Mouse (Mus musculus) MEL (cell line): Measurements from ENCODE around the gene Cntnap2. TPM values are rescaled to one million over a fixed set of nuclear protein-coding genes. Genes with fewer than 3 reads are reported as not detected.

Experiments
- DNase-seq: peaks from one replicate; pipeline ENCODE4 v3.0.0; 2011; ENCODE audit warnings: low read depth, low spot score
- H3K27ac ChIP-seq: 2 replicates; pipeline ENCODE4 v1.5.1; 2012; ENCODE audit warnings: low read depth, mild to moderate bottlenecking, control low read depth, low read length, moderate library complexity; ENCODE audit not compliant: control insufficient read depth
- H3K27me3 ChIP-seq, 2 experiments: fragments of 150-350 bp in 1 of 2; sonication (generic) in 1 of 2; 2 replicates each; pipeline ENCODE4 v1.6.1; 2012; ENCODE audit warnings: low read length in 2 of 2, mild to moderate bottlenecking in 2 of 2, improper control_type of control experiment in 1 of 2, moderate library complexity in 1 of 2; ENCODE audit not compliant: insufficient read depth in 2 of 2, control insufficient read depth in 1 of 2
- H3K36me3 ChIP-seq, 2 experiments: 2 replicates each; pipeline ENCODE4 v1.6.1; 2012 to 2014; ENCODE audit warnings: low read length in 2 of 2, improper control_type of control experiment in 1 of 2, inconsistent platforms in 1 of 2, mild to moderate bottlenecking in 1 of 2; ENCODE audit not compliant: insufficient read depth in 2 of 2, control insufficient read depth in 1 of 2
- H3K4me1 ChIP-seq, 2 experiments: fragments of 150-350 bp in 1 of 2; sonication (generic) in 1 of 2; 2 replicates each; pipeline ENCODE4 v1.6.1; 2012; ENCODE audit warnings: low read length in 2 of 2, improper control_type of control experiment in 1 of 2, mild to moderate bottlenecking in 1 of 2; ENCODE audit not compliant: insufficient read depth in 2 of 2, control insufficient read depth in 1 of 2
- H3K4me3 ChIP-seq, 2 experiments: fragments of 150-350 bp in 1 of 2; sonication (generic) in 1 of 2; 2 replicates each; pipeline ENCODE4 v1.5.1; 2012; ENCODE audit warnings: low read depth in 2 of 2, low read length in 2 of 2, mild to moderate bottlenecking in 2 of 2, moderate library complexity in 2 of 2, control low read depth in 1 of 2, improper control_type of control experiment in 1 of 2; ENCODE audit not compliant: control insufficient read depth in 1 of 2, insufficient read depth in 1 of 2
- H3K79me2 ChIP-seq: 2 replicates; pipeline ENCODE4 v1.6.1; 2012; ENCODE audit warnings: mild to moderate bottlenecking, low read length, moderate library complexity; ENCODE audit not compliant: control insufficient read depth, poor library complexity, insufficient read depth
- H3K9ac ChIP-seq: 2 replicates; pipeline ENCODE4 v1.6.1; 2012; ENCODE audit warnings: low read depth, mild to moderate bottlenecking, control low read depth, low read length, moderate library complexity; ENCODE audit not compliant: control insufficient read depth, poor library complexity, severe bottlenecking
- H3K9me3 ChIP-seq: fragments of 150-350 bp; sonication (generic); replicated peaks from 2 replicates; pipeline ENCODE4 v1.6.1; 2012; ENCODE audit warnings: mild to moderate bottlenecking, low read length, improper control_type of control experiment, moderate library complexity; ENCODE audit not compliant: insufficient read depth
- BHLHE40 ChIP-seq: IDR thresholded peaks from 2 replicates; pipeline ENCODE4 v1.6.1; 2012; ENCODE audit warnings: low read depth, mild to moderate bottlenecking, inconsistent platforms, low read length, improper control_type of control experiment, borderline replicate concordance
- CHD1 ChIP-seq: IDR thresholded peaks from 2 replicates; pipeline ENCODE4 v1.6.1; 2012; ENCODE audit warnings: low read depth, mild to moderate bottlenecking, inconsistent platforms, low read length, improper control_type of control experiment
- CHD2 ChIP-seq: IDR thresholded peaks from 2 replicates; pipeline ENCODE4 v1.6.1; 2011; ENCODE audit warnings: low read length, improper control_type of control experiment
- CTCF ChIP-seq, 3 experiments: IDR thresholded peaks in 2 of 3; conservative IDR thresholded peaks in 1 of 3; 2 replicates each; pipeline ENCODE4 v1.5.1; 2011 to 2012; ENCODE audit warnings: low read length in 3 of 3, low read depth in 2 of 3, mild to moderate bottlenecking in 2 of 3, improper control_type of control experiment in 1 of 3, inconsistent platforms in 1 of 3, mixed read lengths in 1 of 3, moderate library complexity in 1 of 3; ENCODE audit not compliant: control insufficient read depth in 1 of 3, insufficient read depth in 1 of 3, poor library complexity in 1 of 3, severe bottlenecking in 1 of 3
- E2F4 ChIP-seq: IDR thresholded peaks from 2 replicates; pipeline ENCODE4 v1.6.1; 2011; ENCODE audit warnings: low read depth, low read length, improper control_type of control experiment, borderline replicate concordance
- ETS1 ChIP-seq: IDR thresholded peaks from 2 replicates; pipeline ENCODE4 v1.6.1; 2012; ENCODE audit warnings: low read depth, mild to moderate bottlenecking, inconsistent platforms, low read length, improper control_type of control experiment, moderate library complexity
- GABPA ChIP-seq: IDR thresholded peaks from 2 replicates; pipeline ENCODE4 v1.6.1; 2012; ENCODE audit warnings: low read depth, mild to moderate bottlenecking, inconsistent platforms, low read length, improper control_type of control experiment, moderate library complexity
- JUND ChIP-seq: IDR thresholded peaks from 2 replicates; pipeline ENCODE4 v1.6.1; 2011; ENCODE audit warnings: low read depth, mild to moderate bottlenecking, improper control_type of control experiment, low read length
- MAX ChIP-seq: IDR thresholded peaks from 2 replicates; pipeline ENCODE4 v1.6.1; 2011; ENCODE audit warnings: low read length, improper control_type of control experiment
- MEF2A ChIP-seq: IDR thresholded peaks from 2 replicates; pipeline ENCODE4 v1.6.1; 2014; ENCODE audit warnings: low read depth, mild to moderate bottlenecking, inconsistent platforms, low read length, improper control_type of control experiment; ENCODE audit not compliant: poor library complexity, insufficient replicate concordance, severe bottlenecking; ENCODE audit errors: extremely low read depth
- MXI1 ChIP-seq: IDR thresholded peaks from 2 replicates; pipeline ENCODE4 v1.6.1; 2011; ENCODE audit warnings: mild to moderate bottlenecking, low read depth, low read length, improper control_type of control experiment
- MYB ChIP-seq: IDR thresholded peaks from 2 replicates; pipeline ENCODE4 v1.6.1; 2011; ENCODE audit warnings: mild to moderate bottlenecking, low read depth, low read length, improper control_type of control experiment
- MYC ChIP-seq: IDR thresholded peaks from 2 replicates; pipeline ENCODE4 v1.6.1; 2011; ENCODE audit warnings: low read depth, mild to moderate bottlenecking, low read length, improper control_type of control experiment, moderate library complexity
- NELFE ChIP-seq: IDR thresholded peaks from 2 replicates; pipeline ENCODE4 v1.6.1; 2011; ENCODE audit warnings: low read depth, low read length, improper control_type of control experiment
- NRF1 ChIP-seq: IDR thresholded peaks from 2 replicates; pipeline ENCODE4 v1.6.1; 2014; ENCODE audit warnings: low read depth, mild to moderate bottlenecking, inconsistent platforms, low read length, improper control_type of control experiment, moderate library complexity; ENCODE audit not compliant: poor library complexity, insufficient read depth, severe bottlenecking
- POLR2A ChIP-seq, 2 experiments: IDR thresholded peaks; 2 replicates each; pipeline ENCODE4 v1.6.1; 2011 to 2012; ENCODE audit warnings: low read length in 2 of 2, mild to moderate bottlenecking in 2 of 2, control low read depth in 1 of 2, improper control_type of control experiment in 1 of 2, low read depth in 1 of 2, moderate library complexity in 1 of 2; ENCODE audit not compliant: control insufficient read depth in 1 of 2, insufficient read depth in 1 of 2, poor library complexity in 1 of 2
- POLR2AphosphoS2 ChIP-seq: IDR thresholded peaks from 2 replicates; pipeline ENCODE4 v1.6.1; 2011; ENCODE audit warnings: low read length, improper control_type of control experiment
- POLR2AphosphoS5 ChIP-seq: IDR thresholded peaks from 2 replicates; pipeline ENCODE4 v1.6.1; 2012; ENCODE audit warnings: low read depth, borderline replicate concordance, mild to moderate bottlenecking, inconsistent platforms, low read length, moderate library complexity, mixed read lengths
- SIN3A ChIP-seq: IDR thresholded peaks from 2 replicates; pipeline ENCODE4 v1.6.1; 2012; ENCODE audit warnings: low read length, improper control_type of control experiment, inconsistent platforms
- SMC3 ChIP-seq: IDR thresholded peaks from 2 replicates; pipeline ENCODE4 v1.6.1; 2011; ENCODE audit warnings: low read depth, low read length, improper control_type of control experiment
- TAL1 ChIP-seq: IDR thresholded peaks from 2 replicates; pipeline ENCODE4 v1.6.1; 2012; ENCODE audit warnings: mild to moderate bottlenecking, inconsistent platforms, low read length, moderate library complexity, mixed read lengths
- TBP ChIP-seq: IDR thresholded peaks from 2 replicates; pipeline ENCODE4 v1.8.0; 2011; ENCODE audit warnings: low read depth, low read length, improper control_type of control experiment
- UBTF ChIP-seq: IDR thresholded peaks from 2 replicates; pipeline ENCODE4 v1.6.1; 2012; ENCODE audit warnings: low read depth, mild to moderate bottlenecking, inconsistent platforms, low read length, improper control_type of control experiment, moderate library complexity, borderline replicate concordance; ENCODE audit not compliant: insufficient read depth
- USF2 ChIP-seq, 2 experiments: IDR thresholded peaks; 2 replicates each; pipeline ENCODE4 v1.6.1; 2011 to 2012; ENCODE audit warnings: improper control_type of control experiment in 2 of 2, low read length in 2 of 2, borderline replicate concordance in 1 of 2, inconsistent platforms in 1 of 2, low read depth in 1 of 2, mild to moderate bottlenecking in 1 of 2; ENCODE audit not compliant: insufficient read depth in 1 of 2
- ZC3H11A ChIP-seq: IDR thresholded peaks from 2 replicates; pipeline ENCODE4 v1.6.1; 2012; ENCODE audit warnings: low read depth, mild to moderate bottlenecking, inconsistent platforms, low read length, improper control_type of control experiment
- ZNF384 ChIP-seq: IDR thresholded peaks from 2 replicates; pipeline ENCODE4 v1.6.1; 2012; ENCODE audit warnings: low read depth, mild to moderate bottlenecking, inconsistent platforms, low read length, improper control_type of control experiment
- polyA plus RNA-seq, 2 experiments: library from polyadenylated mRNA; stranded (reverse) in 1 of 2; unstranded in 1 of 2; fragments of >175 nt in 1 of 2; fragments of >200 nt in 1 of 2; gene quantifications; 2 replicates each; pipeline versions ENCODE4 v1.2.1 to v1.2.4; 2012; ENCODE audit warnings: low replicate concordance in 2 of 2, low read depth in 1 of 2; ENCODE audit not compliant: insufficient read length in 2 of 2, insufficient read depth in 1 of 2, missing spikeins in 1 of 2
- total RNA-seq: library from RNA; depleted of rRNA; stranded (reverse); fragments of 300-350 nt; gene quantifications from 2 replicates; pipeline ENCODE4 v1.2.3, GENCODE M21; 2012

Gene Cntnap2
- total and polyA plus RNA-seq, 3 experiments = 0.01 TPM; not detected in 2

- no peak for TF ChIP-seq MXI1
- TF ChIP-seq BHLHE40 = no peak
- TF ChIP-seq E2F4 = no peak
- TF ChIP-seq JUND = no peak
- no peak for TF ChIP-seq POLR2A (IDR thresholded peaks at IDR 0.05; ENCODE audit: control insufficient read depth in 1 of 2, insufficient read depth in 1 of 2, low read depth in 1 of 2, low read length in 2 of 2, poor library complexity in 1 of 2)
- TF ChIP-seq CTCF (IDR thresholded peaks at IDR 0.05 in 2 of 3, conservative IDR thresholded peaks at IDR 0.05 in 1 of 3; ENCODE audit: control insufficient read depth in 1 of 3, insufficient read depth in 1 of 3, low read depth in 2 of 3, low read length in 3 of 3, poor library complexity in 1 of 3, severe bottlenecking in 1 of 3) = no peak
- TF ChIP-seq POLR2AphosphoS2 = no peak
- TF ChIP-seq USF2 (IDR thresholded peaks at IDR 0.05; ENCODE audit: borderline replicate concordance in 1 of 2, insufficient read depth in 1 of 2, low read depth in 1 of 2, low read length in 2 of 2) = no peak
- no peak for TF ChIP-seq MYB
- TF ChIP-seq NRF1 = no peak
- no peak for TF ChIP-seq TBP
- TF ChIP-seq UBTF = no peak
- no peak for TF ChIP-seq POLR2AphosphoS5
- no peak for TF ChIP-seq MYC
- no peak for TF ChIP-seq CHD2
- H3K4me1 ChIP-seq = no peaks in the 10 kb centered on the region
- no peak overlapping the region for H3K4me3 ChIP-seq
- H3K9ac ChIP-seq = no peak overlapping the region
- H3K36me3 ChIP-seq = no peaks in the 10 kb centered on the region
- no peak for DNase-seq
- no peak overlapping the region for H3K27ac ChIP-seq
- no peaks in the 10 kb centered on the region for H3K27me3 ChIP-seq
- no peaks in the 10 kb centered on the region for H3K79me2 ChIP-seq
- no peaks in the 10 kb centered on the region for H3K9me3 ChIP-seq
Measured at GRCm38 (mm10) chr6:46748448-46748847, 1689.3 kb downstream of the Cntnap2 start.

GRCm38 (mm10) chr6:46763481-46763880 lies 1704.3 kb downstream of the Cntnap2 start:
- no peak for DNase-seq
- TF ChIP-seq NELFE = no peak
- Histone ChIP-seq H3K9ac (no peak overlapping the region), H3K4me1 (no peaks in the 10 kb centered on the region), H3K4me3 (no peak overlapping the region), H3K36me3 (no peaks in the 10 kb centered on the region), H3K27ac (no peak overlapping the region), H3K79me2 (no peaks in the 10 kb centered on the region), H3K27me3 (no peaks in the 10 kb centered on the region), H3K9me3 (no peaks in the 10 kb centered on the region)

- no peaks in the 10 kb centered on the region for H3K4me1 ChIP-seq
- H3K36me3 ChIP-seq = no peaks in the 10 kb centered on the region
- no peak overlapping the region for H3K27ac ChIP-seq
- no peak overlapping the region for H3K9ac ChIP-seq
- H3K9me3 ChIP-seq = no peaks in the 10 kb centered on the region
- H3K4me3 ChIP-seq = no peak overlapping the region
- no peaks in the 10 kb centered on the region for H3K27me3 ChIP-seq
- no peaks in the 10 kb centered on the region for H3K79me2 ChIP-seq
- DNase-seq = no peak
- no peak for TF ChIP-seq TAL1
- no peak for TF ChIP-seq MEF2A
- TF ChIP-seq POLR2AphosphoS5 = no peak
- TF ChIP-seq SIN3A = no peak
- no peak for TF ChIP-seq ETS1
- TF ChIP-seq MYC = no peak
- no peak for TF ChIP-seq MAX
- no peak for TF ChIP-seq ZC3H11A
- no peak for TF ChIP-seq MYB
- no peak for TF ChIP-seq USF2 (IDR thresholded peaks at IDR 0.05; ENCODE audit: borderline replicate concordance in 1 of 2, insufficient read depth in 1 of 2, low read depth in 1 of 2, low read length in 2 of 2)
- no peak for TF ChIP-seq SMC3
- TF ChIP-seq ZNF384 = no peak
- no peak for TF ChIP-seq TBP
- no peak for TF ChIP-seq CHD1
- no peak for TF ChIP-seq GABPA
- no peak for TF ChIP-seq BHLHE40
- TF ChIP-seq MXI1 = no peak
Measured at GRCm38 (mm10) chr6:46774529-46774928, 1715.4 kb downstream of the Cntnap2 start.
